Mouse (Mus musculus): ENCODE measurements around the gene Slc25a21. TPM values are rescaled to one million over a fixed set of nuclear protein-coding genes. Genes with fewer than 3 reads are reported as not detected.
A peak's percentile ranks its signal among the peaks of the same experiment; 100 is the strongest.

Gene Slc25a21
- polyA plus RNA-seq, 1 experiment from 2014 or later, result 0.13 TPM

GRCm38 (mm10) chr12:57016845-57017244 is 180.4 kb downstream of the Slc25a21 start:
- WGBS, result 68% methylated on average over 3 of the region's 3 CpGs

GRCm38 (mm10) chr12:57016324-57016723 is 180.9 kb downstream of the Slc25a21 start:
- 0 out of 2 replicates have a peak, but pooled peaks have one; percentile 7 for TF ChIP-seq CTCF (IDR thresholded peaks at IDR 0.05; ENCODE audit: low read depth)
- H3K4me2 ChIP-seq, result no peak overlapping the region
- no peak overlapping the region for H3K9ac ChIP-seq
- no peaks in the 10 kb centered on the region for H3K4me1 ChIP-seq (ENCODE audit: insufficient read depth)
- no peaks in the 10 kb centered on the region for H3K36me3 ChIP-seq (ENCODE audit: insufficient read depth)
- H3K9me3 ChIP-seq (ENCODE audit: low read depth, low read length), result no peaks in the 10 kb centered on the region
- DNase-seq (peak; percentile 75), ATAC-seq (ENCODE audit: insufficient read depth) (peak; percentile 87)
- H3K4me3 ChIP-seq (ENCODE audit: low read depth, low read length), result no peak overlapping the region
- no peak overlapping the region for H3K27ac ChIP-seq (ENCODE audit: low read depth)
- WGBS, result 36% methylated on average over 3 of the region's 3 CpGs
- H3K27me3 ChIP-seq (ENCODE audit: insufficient read depth, low read length), result no peaks in the 10 kb centered on the region

More at GRCm38 (mm10) chr12:57016845-57017244, 180.4 kb downstream of the Slc25a21 start:
- no peak for TF ChIP-seq CTCF (IDR thresholded peaks at IDR 0.05; ENCODE audit: low read depth)
- H3K9ac ChIP-seq, result no peak overlapping the region
- H3K4me3 ChIP-seq (ENCODE audit: low read depth, low read length), result no peak overlapping the region
- H3K4me2 ChIP-seq, result no peak overlapping the region
- no peak overlapping the region for H3K27ac ChIP-seq (ENCODE audit: low read depth)
- no peaks in the 10 kb centered on the region for H3K27me3 ChIP-seq (ENCODE audit: insufficient read depth, low read length)
- no peaks in the 10 kb centered on the region for H3K9me3 ChIP-seq (ENCODE audit: low read depth, low read length)
- no peaks in the 10 kb centered on the region for H3K36me3 ChIP-seq (ENCODE audit: insufficient read depth)
- H3K4me1 ChIP-seq (ENCODE audit: insufficient read depth), result no peaks in the 10 kb centered on the region
- DNase-seq, result no peak
- ATAC-seq (ENCODE audit: insufficient read depth), result no peak

DNA sequence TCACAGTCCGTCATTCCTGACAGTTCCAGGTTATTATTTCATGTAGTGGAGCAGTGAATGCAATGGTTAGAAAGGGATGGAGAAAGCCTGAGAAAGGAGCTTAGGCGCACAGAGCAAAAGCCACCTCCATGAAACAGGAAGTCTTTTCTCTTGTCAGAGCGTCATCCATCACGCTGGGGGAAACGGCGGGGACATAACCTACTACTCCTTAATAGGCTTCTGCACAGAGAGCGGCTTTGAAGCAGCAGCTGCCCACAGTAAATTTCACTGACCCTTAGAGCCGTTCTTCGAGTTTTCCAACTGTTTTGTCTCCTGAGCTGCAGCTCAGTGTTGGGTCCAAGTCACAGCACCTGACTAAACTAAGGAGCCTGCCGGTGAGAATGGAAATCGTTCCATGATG is 188.3 kb downstream of the Slc25a21 start:
- DNase-seq, result peak; percentile 4
- H3K27ac ChIP-seq (ENCODE audit: low read depth), result no peak overlapping the region
- no peak overlapping the region for H3K4me2 ChIP-seq
- no peaks in the 10 kb centered on the region for H3K9me3 ChIP-seq (ENCODE audit: low read depth, low read length)
- no peaks in the 10 kb centered on the region for H3K36me3 ChIP-seq (ENCODE audit: insufficient read depth)
- WGBS, result 18% methylated on average over 11 of the region's 11 CpGs
- ATAC-seq (ENCODE audit: insufficient read depth), result no peak
- TF ChIP-seq CTCF (IDR thresholded peaks at IDR 0.05; ENCODE audit: low read depth), result no peak
- no peaks in the 10 kb centered on the region for H3K27me3 ChIP-seq (ENCODE audit: insufficient read depth, low read length)
- H3K4me3 ChIP-seq (ENCODE audit: low read depth, low read length), result no peak overlapping the region
- H3K4me1 ChIP-seq (ENCODE audit: insufficient read depth), result no peaks in the 10 kb centered on the region; the same call in 1 of the 2 replicates
- no peak overlapping the region for H3K9ac ChIP-seq

DNA sequence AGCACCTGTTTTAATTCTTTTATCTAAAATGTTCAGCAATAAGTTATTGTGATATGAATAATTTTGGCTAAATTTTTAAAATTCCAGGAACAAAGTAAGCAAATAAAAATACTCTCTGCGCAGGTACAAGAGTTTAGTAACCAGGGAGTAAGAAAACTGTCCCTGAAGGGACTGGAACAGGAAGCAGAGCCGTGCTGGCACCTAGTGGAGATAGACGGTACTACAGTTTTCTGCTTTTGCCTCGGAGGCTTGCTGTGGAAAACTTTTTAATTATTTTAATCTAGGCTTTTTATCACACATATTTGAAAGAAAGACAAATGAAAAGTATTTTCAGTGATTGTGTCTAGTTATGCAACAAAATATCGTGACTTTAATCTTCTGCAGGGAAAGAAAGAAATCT is 211.2 kb downstream of the Slc25a21 start:
- Histone ChIP-seq H3K27ac (ENCODE audit: low read depth) (no peak overlapping the region), H3K9ac (no peak overlapping the region), H3K36me3 (ENCODE audit: insufficient read depth) (no peaks in the 10 kb centered on the region), H3K9me3 (ENCODE audit: low read depth, low read length) (no peaks in the 10 kb centered on the region), H3K4me3 (ENCODE audit: low read depth, low read length) (no peak overlapping the region), H3K4me2 (no peak overlapping the region), H3K27me3 (ENCODE audit: insufficient read depth, low read length) (no peaks in the 10 kb centered on the region), H3K4me1 (ENCODE audit: insufficient read depth) (no peaks in the 10 kb centered on the region)
- DNase-seq, result peak; percentile 89
- peak; percentile 93 for TF ChIP-seq CTCF (IDR thresholded peaks at IDR 0.05; ENCODE audit: low read depth)
- WGBS, result 6% methylated on average over 5 of the region's 5 CpGs
- ATAC-seq (ENCODE audit: insufficient read depth), result no peak

DNA sequence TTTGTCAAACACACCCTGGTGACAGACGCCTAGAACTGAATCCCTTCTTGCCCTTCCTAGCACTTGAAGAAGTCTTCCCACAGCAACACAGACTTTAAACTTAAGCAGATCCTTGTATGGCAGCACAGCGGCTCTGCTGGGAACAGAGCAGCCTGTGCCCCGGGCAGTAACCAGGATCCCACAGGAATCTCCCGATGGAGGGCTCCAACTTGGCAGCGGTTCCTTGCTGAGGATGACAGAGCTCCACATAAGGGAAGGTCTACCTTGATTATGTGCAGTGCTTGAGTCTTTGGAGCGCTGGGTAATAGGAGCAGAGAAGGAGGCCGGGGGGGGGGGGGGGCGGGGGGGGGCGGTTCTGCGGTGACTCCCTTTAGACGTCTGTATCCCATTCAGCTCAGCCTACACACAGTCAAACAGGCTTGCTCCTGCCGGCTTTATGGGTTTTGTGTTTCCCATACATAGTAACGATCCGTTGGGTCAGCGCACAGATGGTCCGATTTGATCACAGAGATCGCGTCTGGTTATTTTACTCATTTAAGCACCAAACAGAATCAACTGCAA is 215.1 kb downstream of the Slc25a21 start:
- TF ChIP-seq CTCF (IDR thresholded peaks at IDR 0.05; ENCODE audit: low read depth), result no peak
- Histone ChIP-seq H3K4me2 (no peak overlapping the region), H3K36me3 (ENCODE audit: insufficient read depth) (no peaks in the 10 kb centered on the region), H3K4me3 (ENCODE audit: low read depth, low read length) (no peak overlapping the region), H3K27me3 (ENCODE audit: insufficient read depth, low read length) (no peaks in the 10 kb centered on the region), H3K27ac (ENCODE audit: low read depth) (no peak overlapping the region), H3K9me3 (ENCODE audit: low read depth, low read length) (no peaks in the 10 kb centered on the region), H3K9ac (no peak overlapping the region), H3K4me1 (ENCODE audit: insufficient read depth) (no peaks in the 10 kb centered on the region)
- no peak for DNase-seq
- ATAC-seq (ENCODE audit: insufficient read depth), result no peak
- 67% methylated on average over 17 of the region's 18 CpGs for WGBS

DNA sequence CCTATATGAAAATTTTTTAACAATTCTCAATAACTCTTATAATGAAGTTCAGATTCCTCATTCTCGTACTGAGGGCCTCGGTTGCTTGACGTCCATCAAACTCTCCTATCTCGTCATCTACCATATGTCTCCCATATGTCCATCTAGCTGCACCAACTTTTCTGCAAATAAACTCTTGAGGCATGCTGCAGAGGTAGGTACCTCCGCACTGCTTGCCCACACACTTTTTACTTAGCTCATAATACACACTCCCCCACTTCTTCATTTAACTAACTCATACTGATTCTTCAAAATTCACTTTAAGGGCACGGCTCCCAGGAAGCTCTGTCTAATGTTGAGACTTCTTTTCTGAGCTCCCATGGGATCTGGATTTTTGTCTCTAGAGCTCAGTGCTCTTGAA is 222.0 kb downstream of the Slc25a21 start:
- Histone ChIP-seq H3K9ac (no peak overlapping the region), H3K4me3 (ENCODE audit: low read depth, low read length) (no peak overlapping the region), H3K9me3 (ENCODE audit: low read depth, low read length) (no peaks in the 10 kb centered on the region), H3K4me2 (no peak overlapping the region), H3K4me1 (ENCODE audit: insufficient read depth) (no peaks in the 10 kb centered on the region), H3K27me3 (ENCODE audit: insufficient read depth, low read length) (no peaks in the 10 kb centered on the region), H3K36me3 (ENCODE audit: insufficient read depth) (no peaks in the 10 kb centered on the region), H3K27ac (ENCODE audit: low read depth) (no peak overlapping the region)
- WGBS, result 73% methylated on average over 6 of the region's 6 CpGs
- DNase-seq (no peak), ATAC-seq (ENCODE audit: insufficient read depth) (no peak)
- TF ChIP-seq CTCF (IDR thresholded peaks at IDR 0.05; ENCODE audit: low read depth), result no peak

GRCm38 (mm10) chr12:56963236-56963635 is 234.0 kb downstream of the Slc25a21 start:
- Histone ChIP-seq H3K36me3 (ENCODE audit: insufficient read depth) (no peaks in the 10 kb centered on the region), H3K4me3 (ENCODE audit: low read depth, low read length) (no peak overlapping the region), H3K4me1 (ENCODE audit: insufficient read depth) (no peaks in the 10 kb centered on the region), H3K9me3 (ENCODE audit: low read depth, low read length) (0 out of 2 replicates have a peak, but pooled peaks cover 4% of the 10 kb centered on the region), H3K4me2 (no peak overlapping the region), H3K9ac (no peak overlapping the region), H3K27ac (ENCODE audit: low read depth) (no peak overlapping the region), H3K27me3 (ENCODE audit: insufficient read depth, low read length) (no peaks in the 10 kb centered on the region)
- TF ChIP-seq CTCF (IDR thresholded peaks at IDR 0.05; ENCODE audit: low read depth), result no peak
- ATAC-seq (ENCODE audit: insufficient read depth) (peak; percentile 54; the same call in 1 of the 2 replicates), DNase-seq (peak; percentile 40)
- 25% methylated on average over 4 of the region's 4 CpGs for WGBS
